Mouse (Mus musculus): ENCODE measurements around the gene Ttyh2.
A peak's percentile ranks its signal among the peaks of the same experiment; 100 is the strongest.

GRCm38 (mm10) chr11:114654552-114654951, 20.7 kb upstream of the Ttyh2 start:
- TF ChIP-seq CTCF (IDR thresholded peaks at IDR 0.05; ENCODE audit: low read depth), result peak; percentile 51
- no peak for TF ChIP-seq EP300 (IDR thresholded peaks at IDR 0.05; ENCODE audit: low read depth)

Data from liver, postnatal 0 days (tissue).